Mouse (Mus musculus): ENCODE results near the gene Bpnt1. TPM values are rescaled to one million over a fixed set of nuclear protein-coding genes. Genes with fewer than 3 reads are reported as not detected.

Bpnt1 gene
- polyA plus RNA-seq (2012; rRNA removed; ENCODE audit: low replicate concordance): 82.3 and 97.8 TPM in 2 replicates

GRCm38 (mm10) chr1:185331983-185332430 lies at the start of gene Bpnt1:
Gene Bpnt1 (plus strand): TSS chr1:185332149.

GRCm38 (mm10) chr1:185328721-185329610 lies 3.0 kb upstream of the Bpnt1 start, which contains the start of gene Iars2:
Gene Iars2 (minus strand): TSS chr1:185329396.

GRCm38 (mm10) chr1:185362677-185363520 lies 30.9 kb downstream of the Bpnt1 start, which contains the start of gene Eprs:
Gene Eprs (plus strand): TSS chr1:185363044.

Other genes with a start within 250 kb of the Bpnt1 start
- 25.7 and 26.9 TPM in 2 replicates for gene Rab3gap2, start 128.0 kb upstream of the Bpnt1 start, polyA plus RNA-seq (2012; rRNA removed; ENCODE audit: low replicate concordance)
- gene Iars2, start 2.8 kb upstream of the Bpnt1 start, polyA plus RNA-seq (2012; rRNA removed; ENCODE audit: low replicate concordance): 39.9 and 51.1 TPM in 2 replicates
- 15.8 and 19.9 TPM in 2 replicates for gene Eprs, start 30.9 kb downstream of the Bpnt1 start, polyA plus RNA-seq (2012; rRNA removed; ENCODE audit: low replicate concordance)
- gene Slc30a10, start 122.7 kb downstream of the Bpnt1 start, polyA plus RNA-seq (2012; rRNA removed; ENCODE audit: low replicate concordance): not detected in 2 replicates

All from subcutaneous adipose tissue, adult 2 months (tissue).